Mouse (Mus musculus): ENCODE results near the gene Nemp1.

The Nemp1 gene

GRCm38 (mm10) chr10:127666501-127667268 lies at the start of gene Nemp1:
Nemp1 (plus strand) TSS chr10:127666901.
- DNase-seq (ENCODE audit: low spot score in 2 of 2) = peak; percentile 81 to 88

- no peak for DNase-seq (ENCODE audit: low spot score in 2 of 2)
Measured at GRCm38 (mm10) chr10:127617294-127617693, 49.4 kb upstream of the Nemp1 start.

- DNase-seq (ENCODE audit: low spot score in 2 of 2) = no peak
Measured at GRCm38 (mm10) chr10:127618173-127618572, 48.5 kb upstream of the Nemp1 start.

GRCm38 (mm10) chr10:127619119-127619721 lies 47.5 kb upstream of the Nemp1 start:
- no peak for DNase-seq (ENCODE audit: low spot score in 2 of 2)

GRCm38 (mm10) chr10:127619941-127620405 lies 46.7 kb upstream of the Nemp1 start:
- no peak for DNase-seq (ENCODE audit: low spot score in 2 of 2)

- no peak for DNase-seq (ENCODE audit: low spot score in 2 of 2)
Measured at GRCm38 (mm10) chr10:127620406-127621190, 46.1 kb upstream of the Nemp1 start, which contains the start of gene Lrp1. Lrp1 (minus strand) TSS chr10:127621148.

- peak; percentile 91 to 97 for DNase-seq (ENCODE audit: low spot score in 2 of 2)
Measured at GRCm38 (mm10) chr10:127621191-127622056, 45.3 kb upstream of the Nemp1 start.

GRCm38 (mm10) chr10:127622057-127622392 lies 44.7 kb upstream of the Nemp1 start:
- peak in 1 of 2 experiments; percentile 83 for DNase-seq (ENCODE audit: low spot score in 2 of 2)

GRCm38 (mm10) chr10:127622661-127623060 lies 44.0 kb upstream of the Nemp1 start:
- DNase-seq (ENCODE audit: low spot score in 2 of 2) = no peak

- no peak for DNase-seq (ENCODE audit: low spot score in 2 of 2)
Measured at GRCm38 (mm10) chr10:127623439-127624216, 43.1 kb upstream of the Nemp1 start.

- DNase-seq (ENCODE audit: low spot score in 2 of 2) = no peak
Measured at GRCm38 (mm10) chr10:127626433-127626832, 40.3 kb upstream of the Nemp1 start.

- no peak for DNase-seq (ENCODE audit: low spot score in 2 of 2)
Measured at GRCm38 (mm10) chr10:127631261-127632214, 35.2 kb upstream of the Nemp1 start.

GRCm38 (mm10) chr10:127632668-127633271 lies 33.9 kb upstream of the Nemp1 start:
- no peak for DNase-seq (ENCODE audit: low spot score in 2 of 2)

GRCm38 (mm10) chr10:127640421-127640820 lies 26.3 kb upstream of the Nemp1 start:
- DNase-seq (ENCODE audit: low spot score in 2 of 2) = no peak

GRCm38 (mm10) chr10:127641861-127642771 lies 24.6 kb upstream of the Nemp1 start:
- peak; percentile 85 to 90 for DNase-seq (ENCODE audit: low spot score in 2 of 2)

- peak; percentile 81 to 85 for DNase-seq (ENCODE audit: low spot score in 2 of 2)
Measured at GRCm38 (mm10) chr10:127642772-127643552, 23.7 kb upstream of the Nemp1 start, which contains the start of gene Stat6. Stat6 (plus strand) TSS chr10:127642986.
